8 mouse cellular contexts compared by ENCODE assay signal in the genomic region with DNA sequence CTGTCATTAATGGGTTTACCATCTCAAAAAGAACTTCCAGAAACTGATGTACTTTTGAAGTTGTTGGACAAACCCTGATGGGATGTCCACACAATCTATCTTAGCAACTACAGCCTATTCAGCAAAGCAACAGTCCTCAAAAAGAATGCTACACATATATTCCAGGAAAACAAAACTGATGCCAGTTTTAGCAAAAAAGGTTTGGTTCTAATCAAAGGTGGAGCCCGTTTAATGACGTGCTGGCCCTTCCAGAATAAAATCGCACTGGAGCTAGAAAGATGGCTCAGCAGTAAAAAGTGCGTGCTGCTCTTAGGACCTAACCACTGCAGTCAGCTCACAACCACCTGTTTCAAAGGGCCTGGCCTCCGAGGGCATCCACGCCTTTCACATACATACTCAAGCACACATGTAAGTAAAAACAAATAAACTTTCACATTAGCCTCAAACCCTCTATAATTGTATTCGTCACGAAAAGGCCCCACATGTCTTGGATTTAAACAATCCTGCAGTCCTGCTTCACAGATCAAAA. TPM values are rescaled to one million over a fixed set of nuclear protein-coding genes. Genes with fewer than 3 reads are reported as not detected.
DNase-seq lines count a peak whose midpoint lies in the region; ATAC-seq and TF ChIP-seq lines count a peak whose summit lies in the region.

No protein-coding gene starts in this region.

- H3K27ac ChIP-seq in heart, embryonic 16.5 days (ENCODE audit: low read length) = no peak overlapping the region
- H3K27ac ChIP-seq in liver, postnatal 0 days (ENCODE audit: low read depth) = peak overlapping the region; percentile 34

- no peak overlapping the region for H3K9ac ChIP-seq in heart, embryonic 16.5 days (ENCODE audit: low read length)
- peak overlapping the region; percentile 90 for H3K9ac ChIP-seq in liver, postnatal 0 days (replicated peaks)

- peak overlapping the region; percentile 90 for H3K4me3 ChIP-seq in heart, embryonic 16.5 days (ENCODE audit: low read length)
- peak overlapping the region; percentile 81 for H3K4me3 ChIP-seq in liver, postnatal 0 days (ENCODE audit: low read depth, low read length)

- no peaks in the 10 kb centered on the region for H3K9me3 ChIP-seq in heart, embryonic 16.5 days (replicated peaks; ENCODE audit: control insufficient read depth, low read length)
- no peaks in the 10 kb centered on the region for H3K9me3 ChIP-seq in liver, postnatal 0 days (ENCODE audit: low read length)

- no peaks in the 10 kb centered on the region for H3K27me3 ChIP-seq in heart, embryonic 16.5 days (ENCODE audit: control insufficient read depth, insufficient read depth, low read length)
- no peaks in the 10 kb centered on the region for H3K27me3 ChIP-seq in liver, postnatal 0 days (ENCODE audit: insufficient read depth, low read length)

- TF ChIP-seq CTCF in liver, postnatal 0 days (IDR thresholded peaks at IDR 0.05; ENCODE audit: low read depth) = no peak

- peaks cover 4% of the 10 kb centered on the region for H3K36me3 ChIP-seq in heart, embryonic 16.5 days (ENCODE audit: control insufficient read depth, insufficient read depth)
- H3K36me3 ChIP-seq in liver, postnatal 0 days (replicated peaks; ENCODE audit: insufficient read depth, low read length) = peaks cover 24% of the 10 kb centered on the region; the same call in 1 of the 2 replicates

- no peak for TF ChIP-seq EP300 in liver, postnatal 0 days (IDR thresholded peaks at IDR 0.05; ENCODE audit: low read depth)

- peak; percentile 30 for DNase-seq in A20 (ENCODE audit: low read depth, low spot score)
- peak; percentile 16 for DNase-seq in CD4-positive helper T cell, adult 2 months (ENCODE audit: low read depth, low spot score)
- no peak for DNase-seq in liver, postnatal 0 days
- no peak for DNase-seq in ovary, postnatal 14 days (ENCODE audit: low spot score)
- no peak for DNase-seq in cerebellum, adult 11-12 months
- DNase-seq in right cerebral cortex, adult 2 months (ENCODE audit: low spot score in 2 of 2) = no peak
- DNase-seq in adrenal gland, postnatal 4 days (ENCODE audit: low spot score in 2 of 2) = no peak

- peak overlapping the region; percentile 86 for H3K4me2 ChIP-seq in heart, embryonic 16.5 days (ENCODE audit: low read depth, low read length)
- peak overlapping the region; percentile 80 for H3K4me2 ChIP-seq in liver, postnatal 0 days (ENCODE audit: low read depth, low read length)

- peaks cover 23% of the 10 kb centered on the region for H3K4me1 ChIP-seq in heart, embryonic 16.5 days (ENCODE audit: control insufficient read depth, insufficient read depth, low read length)
- H3K4me1 ChIP-seq in liver, postnatal 0 days (ENCODE audit: insufficient read depth) = peaks cover 36% of the 10 kb centered on the region

- ATAC-seq in heart, embryonic 16.5 days (replicated peaks; ENCODE audit: extremely low read depth, insufficient read depth, low FRiP score) = no peak
- no peak for ATAC-seq in liver, postnatal 0 days

- 75% methylated on average over 8 of the region's 8 CpGs for WGBS in heart, embryonic 16.5 days
- WGBS in liver, postnatal 0 days (ENCODE audit: insufficient replicate concordance) = 42% methylated on average over 8 of the region's 8 CpGs

RNA-seq across cellular contexts. Expression of gene Atp13a3, which starts 18.8 kb away (rescaled TPM):
- polyA plus RNA-seq in heart, embryonic 16.5 days (2015; fragmentation: Nextera tagmentation; extraction: Ambion mirVana) = 7.2 and 7.8 TPM in 2 replicates
- 9.0 and 9.9 TPM in 2 replicates for polyA plus RNA-seq in liver, postnatal 0 days (2015; fragmentation: Nextera tagmentation; extraction: Ambion mirVana)
- total RNA-seq in adrenal gland, postnatal 4 days (2021) = 10 to 100 TPM; 59.8 to 65.4 TPM

Comparison
In these comparisons a context has a peak if more than half of its experiments do, and no peak if none do; other contexts are left out.
1. DNase-seq: peak in A20 (single experiment) and CD4-positive helper T cell, adult 2 months (single experiment); none in liver, postnatal 0 days (single experiment), ovary, postnatal 14 days (single experiment), cerebellum, adult 11-12 months (single experiment), right cerebral cortex, adult 2 months (0 of 2) and adrenal gland, postnatal 4 days (0 of 2).